Mouse (Mus musculus): ENCODE data around the gene Ifi202b. TPM values are rescaled to one million over a fixed set of nuclear protein-coding genes. Genes with fewer than 3 reads are reported as not detected.
"Not testable (repeated sequence)": the region's sequence is repeated elsewhere in the genome, so short reads cannot be mapped to it uniquely, and the experiment has no call there.

Ifi202b gene
- polyA plus RNA-seq, 2 experiments: not detected

DNA sequence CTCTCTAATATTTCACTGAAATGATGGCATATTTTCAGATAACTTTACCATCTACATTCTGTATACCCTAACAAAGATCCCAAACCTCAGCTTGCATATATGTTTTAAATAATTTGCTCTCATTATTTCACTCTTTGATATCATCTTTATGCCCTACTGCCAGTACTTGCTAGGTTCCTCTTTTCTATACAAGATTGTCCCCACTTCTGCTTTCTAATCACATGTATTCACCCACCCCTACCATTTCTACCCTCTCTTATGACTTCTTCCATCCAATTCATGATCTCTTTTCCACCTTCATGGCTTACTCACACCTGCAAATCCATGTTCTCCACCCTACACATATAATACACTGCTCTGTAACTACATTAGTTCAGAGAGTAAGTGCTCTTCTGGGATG is 4.9 kb downstream of the Ifi202b start:
- ATAC-seq (ENCODE audit: insufficient read depth): no peak
- Histone ChIP-seq H3K4me2 (ENCODE audit: low read depth) (no peak overlapping the region), H3K4me3 (ENCODE audit: insufficient read depth in 1 of 2, low read depth in 2 of 2, low read length in 2 of 2) (no peak overlapping the region), H3K27me3 (ENCODE audit: control insufficient read depth, insufficient read depth, low read length) (no peaks in the 10 kb centered on the region), H3K9me3 (ENCODE audit: control insufficient read depth, low read length) (no peaks in the 10 kb centered on the region), H3K36me3 (replicated peaks; ENCODE audit: control insufficient read depth, insufficient read depth, low read depth) (no peaks in the 10 kb centered on the region), H3K27ac (no peak overlapping the region), H3K9ac (replicated peaks) (no peak overlapping the region), H3K4me1 (replicated peaks; ENCODE audit: control insufficient read depth in 2 of 2, insufficient read depth in 2 of 2, low read length in 1 of 2) (no peaks in the 10 kb centered on the region)
- no peak for TF ChIP-seq CTCF (IDR thresholded peaks at IDR 0.05; ENCODE audit: low read depth)
- TF ChIP-seq EP300 (IDR thresholded peaks at IDR 0.05; ENCODE audit: low read depth): no peak
- DNase-seq (ENCODE audit: low read depth in 3 of 3, low spot score in 3 of 3): no peak

GRCm38 (mm10) chr1:173973111-173973510 is 9.4 kb downstream of the Ifi202b start:
- Histone ChIP-seq H3K4me3 (ENCODE audit: insufficient read depth in 1 of 2, low read depth in 2 of 2, low read length in 2 of 2) (no peak overlapping the region), H3K36me3 (replicated peaks; ENCODE audit: control insufficient read depth, insufficient read depth, low read depth) (no peaks in the 10 kb centered on the region), H3K27ac (no peak overlapping the region), H3K4me1 (replicated peaks; ENCODE audit: control insufficient read depth in 2 of 2, insufficient read depth in 2 of 2, low read length in 1 of 2) (no peaks in the 10 kb centered on the region), H3K4me2 (ENCODE audit: low read depth) (no peak overlapping the region), H3K9me3 (ENCODE audit: control insufficient read depth, low read length) (no peaks in the 10 kb centered on the region), H3K9ac (replicated peaks) (no peak overlapping the region), H3K27me3 (ENCODE audit: control insufficient read depth, insufficient read depth, low read length) (no peaks in the 10 kb centered on the region)
- DNase-seq (ENCODE audit: low read depth in 3 of 3, low spot score in 3 of 3) (no peak), ATAC-seq (ENCODE audit: insufficient read depth) (no peak)
- no peak for TF ChIP-seq EP300 (IDR thresholded peaks at IDR 0.05; ENCODE audit: low read depth)
- no peak for TF ChIP-seq CTCF (IDR thresholded peaks at IDR 0.05; ENCODE audit: low read depth)

DNA sequence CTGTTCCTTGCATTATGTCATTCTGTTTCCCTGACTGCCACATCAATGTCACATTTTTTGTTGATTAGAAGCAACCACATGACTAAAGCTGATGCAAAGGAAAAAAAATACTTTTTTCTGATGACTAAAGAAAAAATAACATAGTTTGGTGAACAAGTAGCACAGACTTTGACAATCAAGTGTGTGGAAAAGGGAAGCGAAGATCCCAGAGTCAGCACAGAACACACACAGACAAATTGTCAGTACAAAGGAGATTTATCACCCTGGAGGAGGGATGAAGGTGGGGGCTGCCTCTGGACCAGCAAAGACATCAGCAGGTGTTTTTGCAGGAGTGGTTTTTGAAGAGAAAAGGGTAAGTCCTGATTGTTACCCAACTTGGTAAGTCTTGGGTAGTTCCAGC is 21.1 kb downstream of the Ifi202b start:
- H3K4me3 ChIP-seq (ENCODE audit: insufficient read depth in 1 of 2, low read depth in 2 of 2, low read length in 2 of 2); H3K27me3 ChIP-seq (ENCODE audit: control insufficient read depth, insufficient read depth, low read length); H3K4me1 ChIP-seq (replicated peaks; ENCODE audit: control insufficient read depth in 2 of 2, insufficient read depth in 2 of 2, low read length in 1 of 2); DNase-seq (ENCODE audit: low read depth in 3 of 3, low spot score in 3 of 3); H3K4me2 ChIP-seq (ENCODE audit: low read depth); H3K27ac ChIP-seq; H3K9ac ChIP-seq (replicated peaks); ATAC-seq (ENCODE audit: insufficient read depth); H3K36me3 ChIP-seq (replicated peaks; ENCODE audit: control insufficient read depth, insufficient read depth, low read depth); H3K9me3 ChIP-seq (ENCODE audit: control insufficient read depth, low read length): not testable (repeated sequence)
- 68% methylated on average over 1 of the region's 1 CpGs for WGBS (ENCODE audit: insufficient replicate concordance)

DNA sequence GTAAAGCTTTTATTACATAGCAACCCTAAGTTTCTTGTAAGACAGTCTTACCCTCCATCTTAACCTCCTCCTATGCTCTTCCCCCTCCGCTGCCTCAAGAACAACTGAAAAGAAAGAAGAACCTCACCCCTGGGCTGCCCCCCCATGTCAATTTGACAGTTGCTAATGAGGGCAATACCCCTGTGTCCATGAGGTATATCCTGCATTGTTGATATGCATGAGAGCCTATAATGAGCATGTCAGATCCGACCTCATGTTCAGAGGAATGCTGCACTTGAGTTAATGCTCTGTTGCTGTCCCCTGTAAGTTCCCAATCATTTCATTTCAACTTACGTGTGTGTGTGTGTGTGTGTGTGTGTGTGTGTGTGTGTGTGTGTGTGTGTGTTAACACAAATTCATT is 22.5 kb downstream of the Ifi202b start:
- not testable (repeated sequence) for H3K4me3 ChIP-seq (ENCODE audit: insufficient read depth in 1 of 2, low read depth in 2 of 2, low read length in 2 of 2); H3K27me3 ChIP-seq (ENCODE audit: control insufficient read depth, insufficient read depth, low read length); H3K4me2 ChIP-seq (ENCODE audit: low read depth); H3K9ac ChIP-seq (replicated peaks); H3K4me1 ChIP-seq (replicated peaks; ENCODE audit: control insufficient read depth in 2 of 2, insufficient read depth in 2 of 2, low read length in 1 of 2); H3K36me3 ChIP-seq (replicated peaks; ENCODE audit: control insufficient read depth, insufficient read depth, low read depth); H3K9me3 ChIP-seq (ENCODE audit: control insufficient read depth, low read length); H3K27ac ChIP-seq; ATAC-seq (ENCODE audit: insufficient read depth); DNase-seq (ENCODE audit: low read depth in 3 of 3, low spot score in 3 of 3)
- 66% methylated on average over 3 of the region's 3 CpGs for WGBS (ENCODE audit: insufficient replicate concordance)

- H3K4me2 ChIP-seq (ENCODE audit: low read depth); H3K27me3 ChIP-seq (ENCODE audit: control insufficient read depth, insufficient read depth, low read length); H3K36me3 ChIP-seq (replicated peaks; ENCODE audit: control insufficient read depth, insufficient read depth, low read depth); DNase-seq (ENCODE audit: low read depth in 3 of 3, low spot score in 3 of 3); H3K27ac ChIP-seq; H3K4me3 ChIP-seq (ENCODE audit: insufficient read depth in 1 of 2, low read depth in 2 of 2, low read length in 2 of 2); H3K9me3 ChIP-seq (ENCODE audit: control insufficient read depth, low read length); H3K4me1 ChIP-seq (replicated peaks; ENCODE audit: control insufficient read depth in 2 of 2, insufficient read depth in 2 of 2, low read length in 1 of 2); ATAC-seq (ENCODE audit: insufficient read depth); H3K9ac ChIP-seq (replicated peaks): not testable (repeated sequence)
- WGBS (ENCODE audit: insufficient replicate concordance): 51% methylated on average over 3 of the region's 3 CpGs
Observed at GRCm38 (mm10) chr1:173955839-173956527, 26.6 kb downstream of the Ifi202b start.

Data from liver, embryonic 14.5 days (tissue).